Mouse (Mus musculus) testis, adult 2 months (tissue): ENCODE results near the gene Fam161a.

Experiments used
- CTCF ChIP-seq: fragments of 200-500 bp; IDR thresholded peaks from 2 replicates; pipeline ENCODE4 v1.5.1; 2012; ENCODE audit warnings: low read depth, mild to moderate bottlenecking, inconsistent platforms, low read length, moderate library complexity; ENCODE audit not compliant: control insufficient read depth, insufficient read depth, insufficient replicate concordance
- POLR2A ChIP-seq: fragments of 200-500 bp; IDR thresholded peaks from 2 replicates; pipeline ENCODE4 v1.6.1; 2012; ENCODE audit warnings: low read depth, mild to moderate bottlenecking, inconsistent platforms, low read length, moderate library complexity; ENCODE audit not compliant: control insufficient read depth

GRCm38 (mm10) chr11:22971835-22972709, 35.3 kb upstream of the Fam161a start, which contains the start of gene Zrsr1:
- TF ChIP-seq POLR2A, result peak; percentile 49; the same call in 1 of the 2 replicates
- TF ChIP-seq CTCF, result no peak
